33 mouse cellular contexts compared by ENCODE assay signal in the genomic region with DNA sequence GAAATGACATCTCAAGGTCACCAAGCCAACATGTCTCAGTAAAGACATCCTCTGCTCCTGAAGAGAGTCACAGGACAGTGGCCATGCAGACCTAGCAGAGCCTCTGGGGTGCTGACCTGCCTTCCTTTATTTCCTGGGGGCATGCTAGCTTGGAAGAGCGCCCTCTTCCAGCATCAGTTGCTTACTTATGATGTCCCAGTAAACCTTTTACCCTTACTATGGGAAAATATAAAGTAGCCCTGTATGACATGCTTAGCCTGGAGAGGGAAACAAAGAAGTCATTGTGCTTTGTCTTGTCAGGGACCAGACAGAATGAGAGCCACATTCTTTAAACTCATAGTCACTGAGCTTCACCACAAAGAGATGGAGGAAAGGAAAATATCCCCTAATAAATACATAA.
DNase-seq lines count a peak whose midpoint lies in the region; ATAC-seq lines count a peak whose summit lies in the region.
"Had no signal": no experiment of that assay in that cellular context is flagged by ENCODE, and none has a peak within 500 bp of the region (broad histone marks: within the 10 kb centered on the region; RNA-seq: fewer than 3 reads in every experiment).

No protein-coding gene starts in this region.

- no peak overlapping the region for H3K27ac ChIP-seq in liver, embryonic 12.5 days
- H3K27ac ChIP-seq: embryonic facial prominence, embryonic 13.5 days; forebrain, embryonic 12.5 days; heart, embryonic 10.5 days; hindbrain, embryonic 12.5 days; hindbrain, postnatal 0 days; intestine, embryonic 15.5 days; layer of hippocampus, adult 2 months; left cerebral cortex, adult 2 months; limb, embryonic 13.5 days; macrophage had no signal

- WGBS in liver, embryonic 12.5 days (ENCODE audit: insufficient replicate concordance) = 28% methylated on average over 1 of the region's 1 CpGs

- no peak overlapping the region for H3K9ac ChIP-seq in liver, embryonic 12.5 days
- H3K9ac ChIP-seq: embryonic facial prominence, embryonic 13.5 days; forebrain, embryonic 12.5 days; forebrain, postnatal 0 days; hindbrain, embryonic 12.5 days; intestine, embryonic 15.5 days; limb, embryonic 13.5 days had no signal

- no peak for ATAC-seq in liver, embryonic 12.5 days
- ATAC-seq: CD4-positive, CD25-positive, alpha-beta regulatory T cell, adult 4 months; forebrain, postnatal 0 days; hindbrain, postnatal 0 days; intestine, embryonic 15.5 days; lung, postnatal 0 days had no signal

- DNase-seq in adrenal gland, postnatal 14 days = peak; percentile 7
- DNase-seq in adrenal gland, postnatal 10 days = no peak
- peak; percentile 18 for DNase-seq in heart, adult 11 months
- DNase-seq in heart, postnatal 36 days = no peak
- DNase-seq in 3T3-L1 (ENCODE audit: low read depth, low spot score) = peak; percentile 94
- DNase-seq in fibroblast of lung, adult 2 months (ENCODE audit: low read depth) = peak; percentile 66
- no peak for DNase-seq in gastrocnemius, postnatal 14 days
- DNase-seq: cerebellum, adult 8-10 months; forebrain, postnatal 0 days; heart, postnatal 10 days; kidney, adult 2 months; kidney, postnatal 36 days; lung, adult 18-20 months; midbrain, embryonic 14.5 days; right cerebral cortex, adult 18-20 months; right cerebral cortex, postnatal 4 days; thymus, adult 2 months; thymus, postnatal 36 days had no signal

- intact Hi-C loops in heart, postnatal 36 days (cut with DNase I) = no loop called here
- intact Hi-C loops in gastrocnemius, postnatal 14 days (cut with DNase I; ENCODE audit: low total_unique reads) = no loop called here

- H3K4me3 ChIP-seq in liver, embryonic 12.5 days = no peak overlapping the region
- H3K4me3 ChIP-seq: embryonic facial prominence, embryonic 13.5 days; erythroblast, embryonic 14.5 days; forebrain, embryonic 12.5 days; heart, embryonic 10.5 days; hindbrain, embryonic 12.5 days; intestine, embryonic 15.5 days; layer of hippocampus, adult 2 months; left cerebral cortex, adult 2 months; limb, embryonic 13.5 days had no signal

- H3K4me1 ChIP-seq in liver, embryonic 12.5 days = no peaks in the 10 kb centered on the region
- H3K4me1 ChIP-seq: embryonic facial prominence, embryonic 13.5 days; heart, embryonic 10.5 days; intestine, embryonic 15.5 days had no signal

- no peaks in the 10 kb centered on the region for H3K36me3 ChIP-seq in liver, embryonic 12.5 days
- H3K36me3 ChIP-seq: embryonic facial prominence, embryonic 13.5 days; forebrain, embryonic 12.5 days; heart, embryonic 10.5 days; hindbrain, embryonic 12.5 days; intestine, embryonic 15.5 days; limb, embryonic 13.5 days had no signal

- no peak overlapping the region for H3K4me2 ChIP-seq in liver, embryonic 12.5 days
- H3K4me2 ChIP-seq: embryonic facial prominence, embryonic 13.5 days; forebrain, embryonic 12.5 days; hindbrain, embryonic 12.5 days; intestine, embryonic 15.5 days; limb, embryonic 13.5 days; liver, embryonic 11.5 days had no signal

- no peaks in the 10 kb centered on the region for H3K27me3 ChIP-seq in liver, embryonic 12.5 days (replicated peaks)
- H3K27me3 ChIP-seq: embryonic facial prominence, embryonic 13.5 days; forebrain, embryonic 12.5 days; hindbrain, embryonic 12.5 days; intestine, embryonic 15.5 days; limb, embryonic 13.5 days had no signal

- no peaks in the 10 kb centered on the region for H3K9me3 ChIP-seq in liver, embryonic 12.5 days (replicated peaks)
- H3K9me3 ChIP-seq: embryonic facial prominence, embryonic 13.5 days; forebrain, embryonic 12.5 days; heart, embryonic 10.5 days; hindbrain, embryonic 12.5 days; intestine, embryonic 15.5 days; limb, embryonic 13.5 days had no signal

Comparison
In these comparisons a context has a peak if more than half of its experiments do, and no peak if none do; other contexts are left out.
1. DNase-seq: peak in adrenal gland, postnatal 14 days (single experiment), heart, adult 11 months (single experiment), 3T3-L1 (single experiment) and fibroblast of lung, adult 2 months (single experiment); none in adrenal gland, postnatal 10 days (single experiment), heart, postnatal 36 days (0 of 2) and gastrocnemius, postnatal 14 days (single experiment).